Mouse (Mus musculus) adrenal gland, postnatal 36 days (tissue): ENCODE data around the gene Hk1. TPM values are rescaled to one million over a fixed set of nuclear protein-coding genes. Genes with fewer than 3 reads are reported as not detected.
"Not testable (repeated sequence)": the region's sequence is repeated elsewhere in the genome, so short reads cannot be mapped to it uniquely, and the experiment has no call there.

Experiments
- DNase-seq, 2 experiments: peaks; one replicate each; pipeline ENCODE4 v3.0.0; 2021; ENCODE audit warnings: mixed read lengths in 1 of 2
- total RNA-seq, 2 experiments: library from RNA; stranded (reverse); gene quantifications; 2 replicates each; pipeline ENCODE4 v1.2.3; 2021

The Hk1 gene
- total RNA-seq, 2 experiments from 2014 or later, result 25.3 to 25.9 TPM

DNA sequence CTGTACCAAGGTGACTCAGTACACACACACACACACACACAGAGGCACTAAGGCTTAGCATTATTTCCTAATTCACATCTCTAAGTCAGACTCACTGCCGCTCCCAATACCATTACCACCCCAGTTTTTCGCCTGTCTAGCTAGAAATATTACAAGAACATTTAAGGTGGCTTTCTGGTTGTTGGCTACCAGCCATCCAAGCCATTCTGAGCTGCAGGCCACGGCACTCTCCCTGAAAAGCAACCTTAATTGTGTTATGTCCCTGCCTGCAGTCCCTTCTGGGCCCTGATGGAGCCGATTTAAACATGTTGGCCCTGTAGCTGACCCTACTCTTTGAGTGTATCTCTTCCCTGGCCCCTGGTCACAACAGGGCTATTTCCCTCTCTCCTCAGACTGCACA is 37.8 kb downstream of the Hk1 start:
- no peak for DNase-seq

DNA sequence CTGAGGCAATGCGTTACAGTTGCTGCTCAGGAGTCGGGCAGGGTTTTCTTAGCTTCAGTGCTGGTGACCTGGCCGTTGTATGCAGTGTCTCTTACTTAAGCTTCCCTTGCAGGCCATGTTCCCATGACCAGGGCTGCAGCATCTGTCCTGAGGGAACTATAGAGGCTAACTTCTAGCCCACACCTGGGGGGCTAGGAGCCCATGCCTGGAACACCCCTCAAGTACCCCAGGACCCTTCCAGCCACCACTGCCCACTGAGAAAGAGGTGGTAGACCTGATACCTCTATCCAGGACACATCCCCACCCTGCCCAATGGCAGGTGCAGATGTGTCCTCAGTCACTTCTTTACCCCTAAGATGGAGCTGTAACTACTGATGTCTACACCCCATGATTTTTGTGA is 38.7 kb downstream of the Hk1 start:
- no peak for DNase-seq

DNA sequence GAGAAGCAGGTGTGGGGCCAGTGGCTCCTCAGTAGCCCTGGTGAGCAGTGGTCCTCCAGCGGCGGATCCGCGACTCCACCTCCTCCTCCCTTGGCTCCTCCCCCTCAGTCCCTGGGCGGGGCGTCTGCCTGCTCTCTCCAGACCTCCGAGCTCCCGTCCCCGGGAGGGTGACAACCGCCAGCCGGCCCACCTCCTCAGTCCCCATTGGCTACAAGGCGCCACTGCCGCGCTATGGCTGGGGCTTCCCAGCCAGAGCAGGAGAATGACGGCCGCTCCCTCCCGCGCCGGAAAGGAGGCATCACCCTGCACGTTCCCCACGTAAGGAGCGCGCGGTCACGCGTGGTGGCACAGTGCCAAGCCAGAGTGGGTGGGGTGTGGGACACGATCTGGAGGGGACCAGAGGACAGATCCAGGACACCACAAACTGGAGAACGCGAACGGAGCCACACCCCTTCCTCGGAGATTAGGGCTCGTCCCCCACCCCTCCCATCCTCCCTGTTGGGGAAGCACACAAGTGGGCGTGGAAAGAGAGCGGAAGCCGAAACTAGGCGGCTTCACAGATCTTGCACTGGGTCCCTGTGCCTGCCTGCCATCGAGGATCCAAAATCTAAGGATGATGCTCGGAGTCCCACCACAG is 39.5 kb downstream of the Hk1 start:
- DNase-seq, result peak; percentile 99 to 100

DNA sequence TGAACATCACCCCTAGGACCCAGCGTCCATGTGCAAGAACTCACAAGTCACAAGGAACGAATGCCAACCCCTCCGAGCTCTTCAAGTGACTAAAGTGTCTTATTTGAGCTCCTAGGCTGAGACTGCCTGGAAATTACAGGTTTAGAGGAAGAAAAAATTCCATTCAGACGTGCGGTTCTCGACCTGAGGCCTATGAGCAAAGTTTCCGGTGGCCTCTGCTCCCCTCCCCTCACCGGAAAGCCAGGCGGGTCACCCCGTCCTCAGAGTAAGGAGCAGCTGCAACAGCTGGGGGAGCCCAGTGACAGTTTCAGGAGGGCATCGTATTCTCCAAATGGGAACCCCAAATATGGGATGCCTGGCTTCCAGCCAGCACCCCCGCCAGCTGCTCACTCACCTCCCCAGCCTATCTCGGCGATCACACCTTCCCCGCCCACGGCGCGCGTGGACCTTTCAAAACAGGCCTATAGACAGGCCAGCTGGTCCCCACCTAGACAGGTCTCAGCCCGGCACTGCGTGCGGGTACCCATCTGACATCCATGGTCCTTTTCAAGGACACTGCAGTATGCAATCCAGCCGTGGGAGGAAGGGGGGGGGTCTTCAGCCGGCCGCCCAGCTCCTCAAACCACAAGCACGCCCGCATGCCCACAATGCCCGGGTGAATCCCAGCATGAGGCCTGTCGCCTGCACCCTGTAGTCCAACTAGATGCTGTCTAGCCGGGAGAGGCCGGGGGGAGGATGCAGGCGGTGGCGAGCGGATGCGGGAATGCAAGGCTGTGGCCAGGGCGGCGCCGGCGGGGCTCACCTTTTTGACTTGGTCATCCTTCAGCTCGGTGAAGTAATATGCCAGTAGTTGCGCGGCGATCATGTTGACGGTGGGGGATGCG is 40.3 kb downstream of the Hk1 start:
- peak; percentile 35 to 52 for DNase-seq

DNA sequence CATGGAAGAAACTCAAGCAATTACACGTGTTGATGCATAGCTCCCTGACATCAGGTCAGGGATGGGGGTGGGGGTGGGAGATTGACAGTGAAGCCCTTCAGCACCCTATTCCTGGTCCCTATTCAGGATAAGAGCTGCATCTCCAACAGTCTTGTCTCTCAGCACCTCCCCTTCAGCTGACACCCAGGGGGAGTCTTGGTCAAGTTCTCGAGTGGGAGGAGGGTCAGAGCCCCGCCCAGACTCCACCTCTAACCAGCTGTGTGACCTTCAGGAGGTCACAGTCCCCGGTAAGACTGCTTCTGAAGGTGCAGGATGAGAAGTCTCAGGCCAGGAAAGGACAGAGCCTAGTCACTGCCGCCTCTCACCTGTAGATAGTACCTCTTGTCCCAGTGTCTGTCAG is 41.1 kb downstream of the Hk1 start:
- DNase-seq, result no peak

GRCm38 (mm10) chr10:62338176-62338575 is 41.5 kb downstream of the Hk1 start:
- DNase-seq, result no peak

- peak in 1 of 2 experiments; percentile 22 for DNase-seq
Observed at GRCm38 (mm10) chr10:62336601-62337578, 42.8 kb downstream of the Hk1 start.

DNA sequence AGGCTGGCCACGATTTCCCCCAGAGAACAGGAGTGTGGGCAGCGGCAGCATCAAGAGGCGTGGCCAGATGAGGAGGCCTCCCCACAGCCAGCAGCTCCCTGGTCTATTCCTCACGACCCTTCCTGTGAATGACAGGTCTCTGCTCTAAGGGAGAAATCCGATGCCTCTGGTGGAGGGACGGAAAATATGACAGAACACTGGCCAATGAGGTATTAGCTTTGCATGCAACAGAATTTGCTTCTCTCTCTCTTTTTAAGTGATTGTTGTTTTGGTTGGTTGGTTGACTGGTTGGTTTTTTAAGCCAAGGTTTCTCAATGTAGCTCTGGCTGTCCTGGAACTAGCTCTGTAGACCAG is 44.3 kb downstream of the Hk1 start:
- DNase-seq, result no peak

- no peak for DNase-seq
Observed at GRCm38 (mm10) chr10:62334686-62335422, 44.9 kb downstream of the Hk1 start.

DNA sequence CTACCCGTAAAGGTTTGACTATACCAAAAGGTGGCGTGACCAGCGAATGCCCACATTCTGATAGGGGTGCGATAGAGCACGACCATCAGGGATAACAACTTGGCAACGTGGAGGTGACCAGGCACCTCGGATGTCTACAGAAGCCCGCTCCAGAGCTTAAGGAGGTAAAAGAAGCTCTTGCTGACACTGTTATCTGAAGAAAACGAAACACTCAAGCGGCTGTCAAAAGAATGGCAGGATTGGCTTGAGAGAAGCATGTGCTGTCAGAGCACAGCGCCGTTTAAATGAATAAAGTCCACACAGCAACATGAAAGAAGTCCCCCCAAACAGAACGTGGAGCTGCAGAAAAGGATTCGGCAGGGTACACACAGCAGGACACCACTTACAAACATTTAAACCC is 46.4 kb downstream of the Hk1 start:
- DNase-seq, result no peak

- peak; percentile 43 to 57 for DNase-seq
Observed at GRCm38 (mm10) chr10:62332514-62332913, 47.2 kb downstream of the Hk1 start.

GRCm38 (mm10) chr10:62331771-62332170 is 47.9 kb downstream of the Hk1 start:
- no peak for DNase-seq

DNA sequence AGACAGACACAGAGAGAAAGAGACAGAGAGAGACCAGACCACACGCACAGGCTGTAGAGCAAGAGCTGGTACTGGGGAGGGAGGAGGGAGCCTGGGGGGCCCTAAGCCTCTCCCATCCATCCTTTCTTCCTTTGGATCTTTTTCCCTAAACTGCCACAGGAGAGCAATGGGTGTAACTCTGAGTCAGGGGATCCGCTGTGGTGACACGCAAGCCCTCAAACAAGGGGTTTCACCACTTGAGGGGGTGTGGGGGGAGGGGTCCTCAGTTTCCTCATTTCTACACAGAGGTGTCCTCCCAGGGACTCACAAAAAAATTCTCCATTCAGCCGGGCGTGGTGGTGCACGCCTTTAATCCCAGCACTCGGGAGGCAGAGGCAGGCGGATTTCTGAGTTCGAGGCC is 48.4 kb downstream of the Hk1 start:
- DNase-seq, result no peak

DNA sequence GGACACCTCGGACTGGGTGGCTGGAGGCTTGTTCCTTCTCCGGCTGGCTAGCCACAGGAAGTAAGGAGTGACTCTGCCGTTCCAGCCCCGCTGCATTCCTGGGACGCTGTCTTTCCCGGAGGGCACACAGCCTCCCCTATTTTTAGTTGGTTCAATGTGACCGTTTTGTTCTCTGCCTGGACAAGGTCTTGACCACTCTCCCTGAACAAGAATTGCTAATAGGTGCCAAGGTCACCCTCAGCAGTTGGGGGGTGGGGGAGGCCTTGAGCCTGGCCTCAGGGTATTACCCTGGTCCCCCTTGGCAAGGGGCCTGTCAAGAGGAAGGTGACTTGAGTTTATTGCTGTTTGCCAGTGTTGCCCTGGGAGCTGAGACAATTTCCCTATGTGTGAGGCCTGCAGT is 49.9 kb downstream of the Hk1 start:
- peak; percentile 49 to 57 for DNase-seq

- no peak for DNase-seq
Observed at GRCm38 (mm10) chr10:62328886-62329412, 50.8 kb downstream of the Hk1 start.

- DNase-seq, result no peak
Observed at GRCm38 (mm10) chr10:62327572-62328317, 52.0 kb downstream of the Hk1 start.

DNA sequence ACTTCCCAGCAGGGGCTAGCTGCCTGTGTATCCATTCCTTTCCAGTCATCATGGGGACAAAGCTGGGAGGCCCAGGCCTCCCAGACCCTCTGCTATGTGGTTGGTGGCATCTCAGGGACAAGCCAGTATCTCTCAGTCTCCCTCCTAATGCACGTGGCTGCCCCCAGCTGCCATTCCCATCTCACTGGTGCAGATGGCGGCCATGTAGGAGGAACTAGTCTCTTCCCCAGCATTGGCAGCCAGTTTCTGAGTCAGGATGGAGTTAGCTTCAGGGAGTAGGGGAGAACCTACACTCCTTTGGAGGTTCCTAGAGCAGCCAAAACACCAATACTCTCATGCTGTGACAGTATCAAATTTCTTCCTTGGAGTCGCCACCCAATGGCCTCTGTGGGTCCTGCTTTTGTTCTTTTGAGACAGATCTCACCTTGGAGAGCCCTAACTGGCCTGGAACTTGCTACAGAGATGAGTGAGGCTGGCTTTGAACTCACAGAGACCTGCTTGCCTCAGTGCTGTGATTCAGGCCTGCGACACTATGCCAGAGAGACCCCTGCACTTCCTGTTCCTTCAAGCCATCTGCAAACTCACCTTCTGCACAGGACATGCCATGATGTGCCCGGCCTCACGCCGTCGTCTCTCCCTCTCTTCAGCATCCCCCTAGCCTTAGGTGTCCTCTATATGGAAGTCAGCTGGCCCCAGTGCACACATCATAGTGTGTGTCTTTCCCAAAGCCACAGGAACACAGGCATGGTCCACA is 52.7 kb downstream of the Hk1 start:
- DNase-seq, result no peak

DNA sequence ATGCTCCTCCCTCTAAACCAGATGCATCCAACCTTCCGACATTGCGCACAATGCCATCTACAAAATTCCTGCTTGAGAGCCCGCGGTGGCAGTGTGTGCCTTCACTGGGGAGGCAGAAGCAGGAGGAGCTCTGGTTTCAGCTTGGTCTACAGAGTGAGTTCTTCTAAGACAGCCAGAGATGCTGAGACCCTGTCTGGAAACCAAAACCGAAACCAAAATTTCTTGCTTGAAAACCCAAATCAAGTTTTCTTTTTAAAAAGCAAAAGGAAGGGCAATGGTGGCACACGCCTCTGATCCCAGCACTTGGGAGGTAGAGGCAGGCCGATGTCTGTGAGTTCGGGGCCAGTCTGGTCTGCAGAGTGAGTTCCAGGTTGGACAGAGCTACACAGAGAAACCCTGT is 53.7 kb downstream of the Hk1 start:
- DNase-seq, result no peak

GRCm38 (mm10) chr10:62322821-62323220 is 56.9 kb downstream of the Hk1 start:
- DNase-seq, result not testable (repeated sequence)

DNA sequence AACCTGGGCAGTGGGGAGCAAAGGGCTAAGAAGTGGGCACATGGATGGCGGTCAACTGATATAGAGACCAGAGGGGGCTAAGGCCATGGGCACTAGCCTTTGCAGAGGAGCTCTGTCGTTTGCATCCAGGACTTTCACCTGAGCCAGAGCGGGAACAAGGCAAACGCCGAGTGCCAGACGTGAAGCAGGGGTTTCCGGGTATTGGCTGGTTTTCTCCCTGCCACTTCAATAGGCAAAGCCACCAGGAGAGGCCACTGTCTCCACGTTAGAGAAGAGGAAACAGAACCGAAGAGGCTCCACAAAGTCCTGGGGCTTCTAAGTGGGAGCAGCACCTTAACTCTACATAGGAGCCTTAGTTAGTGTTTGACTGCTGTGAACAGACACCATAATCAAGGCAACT is 58.3 kb downstream of the Hk1 start:
- DNase-seq, result no peak
